Mouse (Mus musculus) skeletal muscle tissue, adult 2 months (tissue): Measurements from ENCODE around the gene Sytl1.
A peak's percentile ranks its signal among the peaks of the same experiment; 100 is the strongest.

Experiments used
- DNase-seq: peaks from one replicate; pipeline ENCODE4 v3.0.0-alpha.2; 2012; ENCODE audit warnings: low read depth, low spot score

The Sytl1 gene

GRCm38 (mm10) chr4:133212562-133213267, 50.2 kb downstream of the Sytl1 start:
- peak; percentile 63 for DNase-seq

DNA sequence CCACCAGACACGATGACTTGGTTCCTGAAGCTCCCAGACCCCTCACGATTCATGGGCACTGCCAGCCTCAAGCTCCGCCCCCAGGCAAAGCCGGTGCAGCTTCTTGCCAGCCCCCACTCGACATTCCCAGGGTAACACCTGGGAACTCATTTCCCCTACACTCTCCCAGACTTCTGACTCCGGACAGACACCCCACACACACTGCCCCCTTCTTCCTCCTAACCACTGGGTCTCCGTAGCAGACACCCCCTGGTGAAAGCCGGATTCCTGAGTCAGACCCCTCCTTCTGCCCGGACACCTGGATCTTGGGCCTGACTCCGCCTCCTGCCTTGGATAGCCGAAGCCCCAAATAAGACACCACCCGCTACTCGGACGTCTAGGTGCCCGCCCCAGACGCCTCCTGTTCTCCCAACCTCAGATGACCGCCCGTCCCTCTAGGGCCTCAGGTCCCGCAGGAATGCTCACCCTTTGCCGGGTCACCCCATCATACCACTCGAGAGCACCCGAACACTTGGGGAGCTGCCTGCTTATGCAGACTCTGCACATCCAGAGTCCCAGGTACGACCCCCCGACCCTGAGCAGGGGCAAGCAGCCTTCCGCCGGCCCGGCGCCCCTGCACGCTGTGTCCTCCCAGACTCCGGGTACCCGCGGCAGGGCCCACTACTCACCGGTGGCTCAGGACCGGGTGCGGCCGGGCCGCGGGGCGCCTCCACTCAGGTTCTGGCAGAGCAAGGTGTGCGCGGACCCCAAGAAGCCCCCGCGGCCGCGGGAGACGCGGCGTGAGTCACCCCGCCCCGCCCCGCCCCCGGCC, 51.0 kb downstream of the Sytl1 start, which contains the start of the genes Cd164l2 and Gpr3:
TSS of gene Cd164l2 (plus strand) at position 381 of the 811 bp plus-strand sequence.
TSS of gene Gpr3 (minus strand) at position 786 of the 811 bp plus-strand sequence.
- no peak for DNase-seq

- DNase-seq = no peak
Measured at GRCm38 (mm10) chr4:133210788-133211390, 52.0 kb downstream of the Sytl1 start.

DNA sequence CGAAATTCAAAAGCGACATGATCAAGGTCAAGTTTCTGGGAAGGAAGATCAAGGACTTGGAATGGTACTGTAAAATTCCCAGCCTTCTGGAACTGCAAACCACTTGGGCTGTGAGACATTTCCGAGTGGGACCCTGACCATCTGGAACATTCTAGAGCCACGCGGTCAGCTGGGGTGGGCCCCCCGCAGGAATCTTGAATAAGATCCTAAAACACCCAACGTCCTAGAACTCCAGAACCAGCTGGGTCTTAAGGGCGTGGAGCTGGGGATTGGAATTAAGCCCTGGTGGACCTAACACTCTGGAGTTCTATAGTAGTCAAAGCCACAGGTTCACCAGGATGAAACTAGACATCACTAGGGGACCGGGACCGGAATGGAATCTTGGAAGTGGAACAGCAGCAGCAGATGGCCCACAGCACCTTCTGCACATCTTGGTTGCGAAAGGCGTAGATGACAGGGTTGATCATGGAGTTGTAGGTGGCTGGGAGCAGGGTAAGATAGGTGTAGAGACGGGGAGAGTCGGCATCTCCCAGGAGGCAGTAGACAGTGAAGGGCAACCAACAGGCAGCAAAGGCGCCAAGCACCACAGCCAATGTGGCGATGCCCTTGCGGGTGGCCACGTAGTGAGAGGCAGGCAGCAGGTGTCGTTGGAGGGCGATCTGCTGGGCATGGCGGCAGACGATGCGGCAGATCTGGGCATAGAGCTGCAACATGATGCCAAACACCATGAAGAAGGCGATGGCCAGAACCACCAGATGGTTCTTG, 52.7 kb downstream of the Sytl1 start:
- no peak for DNase-seq

- DNase-seq = peak; percentile 53
Measured at GRCm38 (mm10) chr4:133209366-133209765, 53.5 kb downstream of the Sytl1 start.

DNA sequence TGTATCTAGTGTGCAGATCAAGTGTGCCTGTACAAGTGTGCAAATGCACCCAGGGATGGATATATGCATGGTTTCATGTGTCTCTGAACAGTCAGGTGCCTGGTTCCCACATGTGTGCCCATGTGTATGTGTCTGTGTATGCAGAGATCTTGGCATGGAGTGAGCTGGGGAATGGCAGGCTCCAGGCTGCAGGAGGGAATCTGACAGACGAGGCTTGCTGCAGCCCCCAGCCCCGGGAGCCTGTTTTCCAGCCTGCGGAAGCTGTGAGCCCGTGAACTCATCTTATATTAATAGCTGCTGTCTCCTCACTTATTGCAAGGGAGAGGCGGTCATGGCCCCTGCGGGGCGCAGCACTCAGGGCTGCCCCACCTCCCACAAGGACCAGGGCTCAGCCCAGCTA, 58.5 kb downstream of the Sytl1 start:
- DNase-seq = no peak

DNA sequence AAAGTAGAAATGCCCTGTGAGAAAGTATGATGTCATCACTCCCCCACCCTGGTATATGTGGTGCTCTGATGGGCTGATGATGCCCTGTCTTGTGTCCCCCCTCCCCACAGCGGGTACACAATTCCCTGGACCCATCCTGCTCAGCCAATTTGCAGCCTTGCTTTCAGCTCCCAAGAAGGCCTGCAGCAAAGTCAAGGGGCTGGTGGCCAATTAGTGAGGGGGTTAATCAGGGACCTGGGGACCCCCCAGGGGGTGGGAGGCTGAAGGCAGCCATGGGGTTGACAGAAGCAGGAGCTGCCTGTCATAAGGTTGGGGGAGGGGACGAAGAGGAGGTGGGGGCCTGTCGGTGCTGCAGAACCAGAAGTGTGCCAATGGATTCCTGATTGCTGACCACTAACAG, 59.3 kb downstream of the Sytl1 start:
- no peak for DNase-seq
